Mouse (Mus musculus) embryo, embryonic 11.5 days (tissue): ENCODE data around the gene Gm10647.
A peak's percentile ranks its signal among the peaks of the same experiment; 100 is the strongest.
"Not testable (repeated sequence)": the region's sequence is repeated elsewhere in the genome, so short reads cannot be mapped to it uniquely, and the experiment has no call there.

ENCODE experiments used
- DNase-seq: peaks from one replicate; pipeline ENCODE4 v3.0.0-alpha.2; 2012; ENCODE audit warnings: low read depth, low spot score

Gene Gm10647

DNA sequence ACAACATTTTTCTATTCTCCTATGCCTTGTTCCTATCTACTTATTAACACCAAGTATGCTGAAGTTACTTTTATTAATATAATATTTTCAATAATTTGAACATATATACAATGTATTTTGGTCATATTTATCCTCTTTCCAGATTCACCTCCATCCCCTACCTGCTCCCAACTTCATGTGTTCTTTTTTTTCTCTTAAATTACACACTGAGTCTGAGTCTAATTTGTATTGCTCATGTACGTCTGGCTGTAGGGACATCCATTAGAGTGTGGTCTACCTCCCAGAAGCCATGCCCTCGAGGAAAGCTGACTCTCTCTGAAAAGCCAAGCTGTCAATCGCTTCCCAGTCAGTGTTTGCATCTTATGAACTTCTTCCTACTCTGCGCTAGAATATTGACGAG is at the start of gene Gm10647:
TSS of gene Gm10647 (plus strand) at position 301 of the 400 bp plus-strand sequence.
- DNase-seq = no peak

DNA sequence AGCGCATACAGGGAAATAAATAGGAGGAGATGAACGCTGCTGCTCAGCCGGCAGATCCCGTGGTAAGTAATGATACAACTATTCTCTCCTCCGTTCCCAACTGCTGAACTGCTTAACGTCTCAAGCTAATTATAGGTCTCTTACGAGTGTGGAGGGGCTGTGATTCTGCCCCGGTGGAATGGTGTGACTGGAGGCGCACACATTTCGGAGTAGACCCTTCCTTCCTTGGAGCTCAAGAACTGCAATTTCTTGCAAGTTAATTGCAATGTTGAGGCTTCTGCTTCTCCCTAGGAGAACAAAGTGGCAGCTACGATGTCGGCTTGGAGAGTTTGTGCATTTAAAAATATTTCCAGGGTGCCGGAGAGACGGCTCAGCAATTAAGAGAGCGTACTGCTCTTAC is 48.4 kb upstream of the Gm10647 start:
- no peak for DNase-seq

DNA sequence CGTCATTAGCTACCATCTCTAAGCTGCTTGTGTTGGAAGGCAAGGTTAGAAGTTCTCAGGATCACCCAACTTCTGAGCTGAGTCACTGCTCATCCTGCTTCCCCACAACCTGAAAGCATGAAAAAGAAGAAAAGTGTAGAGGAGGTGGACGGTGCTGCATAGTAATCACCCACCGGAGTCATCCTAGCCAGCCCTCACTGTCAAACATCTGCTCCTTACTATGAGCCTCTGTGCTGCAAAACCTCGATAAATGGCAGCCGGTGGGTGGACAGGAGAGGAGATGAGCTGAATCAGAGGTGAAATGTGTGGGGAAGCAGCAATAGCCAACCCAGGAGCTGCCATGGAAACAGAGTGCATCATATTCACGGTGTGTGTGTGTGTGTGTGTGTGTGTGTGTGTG is 44.0 kb upstream of the Gm10647 start:
- no peak for DNase-seq

DNA sequence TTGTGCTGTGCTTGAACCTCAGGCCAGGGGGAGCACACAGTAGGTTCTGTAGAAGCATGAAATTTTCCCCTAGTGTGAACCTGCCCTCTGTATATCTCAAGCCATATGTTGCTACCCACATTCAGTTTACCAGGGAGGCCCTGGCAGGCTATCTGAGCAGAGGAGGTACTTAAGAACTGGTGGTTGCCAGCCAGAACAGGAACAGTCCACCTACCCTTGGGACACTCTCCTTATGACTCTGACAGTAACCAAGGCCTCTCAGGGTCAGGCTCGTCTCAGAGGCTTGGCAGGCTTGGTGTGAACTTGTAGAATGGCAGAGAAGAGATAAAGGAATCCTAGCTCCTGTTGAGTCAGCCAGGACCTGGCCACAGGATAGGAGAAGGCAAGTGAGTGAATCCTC is 35.8 kb upstream of the Gm10647 start:
- no peak for DNase-seq

DNA sequence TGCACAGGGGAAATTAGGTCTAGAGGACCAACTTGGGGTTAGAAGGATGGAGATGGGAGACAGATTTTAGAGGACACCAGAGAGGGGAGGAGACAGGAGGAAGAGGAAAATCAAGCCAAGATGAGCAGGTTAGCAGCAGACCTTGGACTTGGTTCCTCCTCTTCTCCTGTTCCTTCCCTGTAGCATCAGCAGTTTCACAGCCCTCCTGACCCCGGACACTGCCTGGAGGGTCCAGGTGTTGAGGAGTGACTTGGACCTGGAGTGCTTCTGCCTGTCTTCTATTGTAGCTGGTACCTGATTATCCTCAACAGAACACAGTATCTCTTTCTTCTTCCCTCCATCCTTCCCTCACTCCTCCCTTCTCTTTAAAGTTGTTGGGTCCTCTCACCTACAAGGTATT is 28.1 kb upstream of the Gm10647 start:
- no peak for DNase-seq

DNA sequence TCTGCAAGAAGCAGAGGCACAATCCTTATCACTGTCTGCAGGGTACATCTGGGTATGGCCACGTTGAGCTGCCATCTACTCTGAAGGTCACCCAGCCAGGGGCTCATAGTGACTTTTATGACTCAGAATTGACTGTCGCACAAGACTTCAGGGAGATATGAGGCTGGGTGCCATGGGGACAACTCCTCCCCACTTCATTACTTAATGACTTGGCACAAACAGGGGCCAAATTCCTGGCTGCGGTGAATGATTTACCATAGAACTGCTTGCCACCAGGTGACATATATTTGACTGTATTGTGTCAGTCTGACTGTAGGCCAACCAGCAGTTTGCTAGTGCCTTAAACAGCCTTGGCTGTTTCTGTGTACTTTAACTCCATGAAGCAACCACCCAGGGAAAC is 27.6 kb upstream of the Gm10647 start:
- no peak for DNase-seq

DNA sequence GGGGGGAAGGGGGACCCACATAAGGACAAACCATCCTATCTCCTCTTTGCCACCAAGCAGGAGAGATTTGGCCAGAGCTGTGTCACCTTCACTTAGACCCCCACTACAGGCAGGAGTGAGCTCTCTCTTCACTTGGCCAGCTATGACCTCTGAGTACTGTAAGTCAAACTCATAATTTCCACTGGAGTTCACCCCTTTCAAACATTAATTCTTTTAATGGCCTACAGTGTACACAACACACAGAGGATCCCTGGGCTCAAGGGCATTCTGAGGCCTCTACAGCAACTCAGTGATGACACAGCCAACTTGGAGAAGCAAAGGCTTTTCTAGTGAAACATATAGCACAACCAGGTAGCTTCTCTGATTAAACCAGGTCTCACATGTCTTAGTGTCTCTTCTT is 26.1 kb upstream of the Gm10647 start:
- no peak for DNase-seq

DNA sequence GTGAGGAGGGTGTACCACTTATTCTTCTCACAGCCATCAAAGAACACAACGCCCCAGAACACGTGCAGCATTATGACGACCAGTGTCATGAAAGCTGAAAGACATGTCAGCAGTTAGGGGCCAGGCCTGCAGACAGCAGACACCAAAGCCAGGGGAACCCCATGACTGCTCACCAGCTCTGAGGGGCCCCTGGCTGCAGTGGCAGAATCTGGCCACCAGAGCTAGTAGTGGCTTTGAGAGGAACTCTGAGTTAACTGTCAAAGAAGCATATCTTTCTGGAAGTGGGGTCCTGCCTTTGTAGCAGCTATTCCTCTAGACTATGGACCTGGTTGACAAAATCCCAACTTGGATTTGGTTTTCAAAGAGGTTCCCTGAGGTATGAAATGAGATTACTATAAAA is 12.3 kb upstream of the Gm10647 start:
- not testable (repeated sequence) for DNase-seq

DNA sequence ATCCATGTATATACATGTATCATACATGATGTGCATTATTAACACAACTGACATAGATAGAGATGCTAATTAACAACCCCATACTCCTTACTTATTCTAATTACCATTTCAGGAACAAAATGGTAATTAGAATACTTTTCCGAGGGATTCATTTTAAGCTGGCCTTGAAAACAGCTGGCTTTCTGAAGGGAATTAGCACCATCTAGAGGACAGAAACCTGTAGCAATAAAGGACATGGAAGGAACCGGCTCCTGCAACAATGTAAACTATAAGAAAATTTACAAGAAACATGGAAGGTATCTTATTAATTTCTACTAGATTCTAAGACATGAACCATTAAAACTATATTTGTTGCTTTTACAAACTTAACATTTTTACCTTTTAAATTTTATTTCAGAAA is 9.0 kb upstream of the Gm10647 start:
- no peak for DNase-seq

DNA sequence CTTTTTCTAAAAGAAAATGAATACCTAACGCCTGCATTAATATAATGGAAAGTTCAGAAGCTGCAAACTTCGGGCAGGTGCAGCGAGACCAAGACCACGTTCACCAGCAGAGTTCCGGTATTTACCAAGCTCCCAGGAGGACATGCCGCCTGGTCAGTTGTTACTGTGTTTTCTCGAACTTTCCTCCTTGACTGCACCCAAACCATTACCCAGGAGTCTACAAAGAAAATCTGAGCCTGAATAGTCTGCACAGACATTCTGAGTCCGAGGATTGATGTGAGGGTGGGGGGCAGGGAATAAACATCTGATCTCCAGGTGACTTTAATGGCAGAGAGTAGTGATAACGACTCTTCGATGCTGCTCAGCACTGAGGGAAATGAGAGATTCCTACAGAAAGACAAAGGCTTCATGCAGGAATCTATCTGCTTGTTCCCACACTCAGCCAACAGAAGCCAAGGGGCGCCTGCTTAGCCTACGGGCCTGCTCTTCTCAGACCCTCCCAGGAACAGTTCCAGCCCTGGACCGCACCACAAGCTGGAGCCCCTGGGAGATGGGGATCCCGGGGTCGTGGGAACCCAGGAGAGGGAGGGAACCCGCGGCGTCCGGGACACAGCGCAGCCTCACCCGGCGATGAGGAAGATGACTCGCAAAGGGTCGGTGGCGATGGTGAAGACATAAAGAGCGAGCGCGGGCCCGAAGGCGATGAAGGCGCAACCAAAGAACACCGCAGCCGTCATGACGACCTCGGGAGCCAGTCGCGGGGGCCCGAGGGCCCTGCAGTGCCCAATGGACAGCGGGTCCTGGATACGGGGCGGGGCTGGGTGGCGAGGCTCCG is 2.0 kb upstream of the Gm10647 start:
- DNase-seq = no peak

DNA sequence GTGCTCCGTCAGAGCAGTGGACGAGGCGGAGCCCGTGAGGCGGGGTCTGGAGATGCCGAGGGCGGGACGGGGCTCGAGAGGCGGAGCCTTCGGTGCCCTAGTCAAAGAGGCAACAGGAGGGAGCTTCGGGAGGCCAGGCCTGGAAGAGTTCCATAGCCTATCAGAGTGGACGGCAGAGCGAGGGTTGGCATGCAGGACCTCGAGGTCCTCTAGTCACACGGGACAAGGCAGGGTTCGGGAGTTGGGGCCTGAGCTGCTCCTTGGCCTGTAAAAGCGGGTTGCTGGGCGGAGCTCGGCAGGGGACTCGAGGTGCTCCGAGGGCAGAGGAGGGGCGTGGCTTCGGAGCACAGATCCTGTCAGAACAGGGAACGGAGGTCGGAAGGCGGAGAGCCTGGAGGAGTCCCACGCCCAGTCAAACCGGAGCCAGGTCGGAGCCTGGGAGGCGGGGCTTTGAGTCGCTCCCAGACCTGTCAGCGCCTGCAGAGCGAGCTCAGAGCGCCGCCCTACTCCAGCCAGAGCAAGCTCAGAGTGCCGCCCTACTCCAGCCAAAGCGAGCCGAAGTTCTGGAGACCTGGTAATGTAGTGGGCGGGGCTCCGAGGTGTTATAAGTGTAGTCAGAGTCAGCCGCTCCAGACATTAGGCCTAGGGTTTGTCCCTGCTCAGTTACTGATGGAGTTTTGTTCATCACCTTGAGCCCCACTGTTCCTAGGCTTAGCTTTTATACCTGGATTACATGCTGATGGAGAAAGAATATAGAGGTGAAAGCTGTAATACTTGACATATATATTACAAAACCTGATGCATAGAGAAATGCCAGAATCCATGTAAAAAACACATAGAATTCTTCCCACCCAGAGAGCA is 1.1 kb upstream of the Gm10647 start, which contains the start of gene Aph1b:
TSS of gene Aph1b (minus strand) at position 27 of the 861 bp plus-strand sequence.
- peak; percentile 97 for DNase-seq

DNA sequence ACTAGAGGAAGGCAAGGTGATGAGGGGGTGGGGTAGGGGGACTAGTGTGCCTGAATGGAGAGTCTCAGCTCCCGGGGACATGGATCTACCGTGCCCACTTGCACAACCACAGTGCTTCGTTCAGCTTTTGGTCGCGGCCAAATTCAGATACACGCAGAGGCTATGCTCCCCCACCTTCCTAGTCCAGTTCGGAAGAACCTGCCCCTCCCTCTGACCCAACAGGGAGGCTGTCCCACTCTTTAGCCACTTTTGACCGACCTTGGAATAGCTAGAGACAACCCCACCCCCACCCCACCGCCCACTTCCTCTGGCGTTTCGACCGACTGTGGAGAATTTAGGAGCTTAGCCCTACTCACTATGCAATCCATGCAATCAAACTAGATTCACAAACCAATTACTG is 5.1 kb downstream of the Gm10647 start:
- no peak for DNase-seq

DNA sequence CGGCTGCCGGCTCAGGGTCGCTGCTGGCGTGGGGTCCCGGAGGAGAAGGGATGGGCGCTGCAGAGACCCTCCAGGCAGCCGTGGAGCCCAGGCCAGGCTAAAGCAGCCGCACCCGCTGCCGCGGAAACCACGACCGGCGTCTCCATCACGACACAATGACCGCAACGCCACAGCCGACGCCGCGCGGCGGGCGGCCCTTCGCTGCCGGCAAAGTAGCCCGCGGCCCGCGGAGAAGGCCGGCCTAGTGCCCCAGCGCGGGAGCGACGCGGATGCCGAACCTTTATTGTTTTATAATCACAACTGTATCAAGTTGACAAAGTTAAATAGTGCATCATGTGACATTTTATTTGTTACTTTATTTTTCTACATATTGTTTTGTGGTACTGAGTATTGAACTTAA is 9.1 kb downstream of the Gm10647 start:
- not testable (repeated sequence) for DNase-seq

DNA sequence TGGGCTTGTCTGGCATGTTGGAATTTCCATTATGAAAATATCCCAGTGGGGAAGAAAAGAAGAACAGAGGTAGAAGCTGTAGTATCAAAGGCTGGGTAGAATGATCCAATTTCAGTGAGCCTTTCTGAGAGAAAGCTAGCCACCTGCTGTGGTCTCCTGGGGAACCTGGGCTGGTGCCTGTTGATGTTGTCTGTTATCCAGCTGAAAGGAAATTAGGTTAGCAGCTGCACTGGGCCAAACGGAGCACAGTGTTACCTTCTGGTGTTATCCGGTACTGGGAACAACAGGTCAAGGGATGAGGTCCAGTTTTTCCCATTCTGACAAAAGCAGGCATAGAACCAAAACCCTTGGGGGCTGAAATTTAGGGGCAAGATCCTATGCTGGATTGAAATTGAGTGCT is 16.6 kb downstream of the Gm10647 start:
- no peak for DNase-seq

DNA sequence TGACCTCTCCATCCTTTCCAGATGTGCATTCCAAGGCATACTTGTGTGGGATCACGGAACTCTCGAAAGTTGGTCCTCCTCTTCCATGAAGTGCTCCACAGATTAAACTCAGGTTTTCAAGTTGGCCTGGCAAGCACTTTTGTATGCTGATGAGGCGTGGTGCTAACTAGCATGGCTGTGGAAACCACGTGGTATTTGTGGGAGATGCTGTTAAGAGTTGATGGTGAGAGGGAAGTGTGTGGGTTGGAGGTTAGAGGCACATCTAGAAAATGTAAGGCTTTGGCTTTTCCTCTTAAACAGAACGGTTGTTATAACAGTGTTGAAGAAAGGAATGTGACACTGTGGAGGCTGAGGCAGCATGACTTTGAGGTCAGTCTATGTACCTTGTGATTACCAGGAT is 24.2 kb downstream of the Gm10647 start:
- no peak for DNase-seq

DNA sequence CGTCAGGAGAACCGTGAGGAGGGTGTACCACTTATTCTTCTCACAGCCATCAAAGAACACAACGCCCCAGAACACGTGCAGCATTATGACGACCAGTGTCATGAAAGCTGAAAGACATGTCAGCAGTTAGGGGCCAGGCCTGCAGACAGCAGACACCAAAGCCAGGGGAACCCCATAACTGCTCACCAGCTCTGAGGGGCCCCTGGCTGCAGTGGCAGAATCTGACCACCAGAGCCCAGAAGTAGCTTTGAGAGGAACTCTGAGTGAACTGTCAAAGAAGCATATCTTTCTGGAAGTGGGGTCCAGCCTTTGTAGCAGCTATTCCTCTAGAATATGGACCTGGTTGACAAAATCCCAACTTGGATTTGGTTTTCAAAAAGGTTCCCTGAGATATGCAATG is 25.4 kb downstream of the Gm10647 start:
- DNase-seq = not testable (repeated sequence)

DNA sequence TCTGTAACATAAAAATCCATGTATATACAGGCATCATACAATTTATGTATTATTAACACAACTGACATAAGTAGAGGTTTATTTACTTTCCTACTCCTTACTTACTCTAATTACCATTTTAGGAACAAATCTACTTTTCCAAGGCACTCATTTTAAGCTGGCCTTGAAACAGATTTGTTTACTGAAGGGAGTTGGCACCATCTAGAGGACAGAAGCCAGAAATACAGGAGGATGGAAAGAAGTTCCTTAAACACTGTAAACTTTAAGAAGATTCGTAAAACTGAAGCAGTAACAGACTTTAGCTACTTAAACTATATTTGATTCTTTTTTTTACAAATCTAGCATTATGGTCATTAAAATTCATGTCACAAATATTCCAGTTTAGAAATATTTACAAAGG is 29.2 kb downstream of the Gm10647 start:
- peak; percentile 34 for DNase-seq

DNA sequence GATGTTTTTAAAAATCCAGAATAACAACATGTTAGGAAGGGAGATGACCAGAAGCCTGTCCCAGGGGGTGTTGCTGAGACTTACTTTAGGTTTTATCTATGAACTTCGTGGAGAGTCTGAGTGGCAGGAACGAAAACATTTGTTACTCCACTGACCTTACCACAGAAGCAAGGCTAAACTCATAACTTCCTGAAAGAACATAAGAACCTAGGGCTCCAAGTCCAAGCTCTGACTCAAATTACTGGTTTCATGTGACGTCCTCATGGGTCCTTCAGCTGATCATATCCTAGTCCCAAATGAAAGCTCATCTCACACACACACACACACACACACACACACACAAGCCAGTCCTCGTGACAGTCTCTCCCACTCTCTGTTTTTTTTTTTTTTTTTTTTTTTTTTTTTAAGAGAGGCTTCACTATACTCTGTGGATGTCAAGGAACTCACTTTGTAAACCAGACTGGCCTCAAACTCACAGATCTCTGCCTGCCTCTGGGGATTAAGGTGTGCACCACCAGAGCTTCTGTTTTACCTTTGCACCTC is 35.6 kb downstream of the Gm10647 start:
- DNase-seq = no peak

DNA sequence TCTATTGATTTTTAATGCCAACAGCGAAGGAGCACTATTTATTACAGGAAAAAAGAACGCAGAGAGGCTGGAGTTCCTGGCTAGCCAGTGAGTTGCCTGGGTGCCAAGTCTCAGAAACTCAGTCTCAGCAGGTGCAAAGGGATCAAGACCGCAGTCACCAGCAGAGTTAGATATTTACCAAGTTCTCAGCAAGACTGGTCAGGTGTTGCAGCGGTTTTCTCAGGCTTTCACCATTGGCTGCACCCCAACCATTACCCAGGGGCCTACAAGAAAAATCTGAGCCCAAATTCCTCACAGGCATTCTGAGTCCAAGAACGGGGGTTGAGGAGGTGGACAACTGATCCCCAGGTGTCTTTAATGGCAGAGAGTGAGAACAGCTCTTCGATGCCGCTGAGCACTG is 37.0 kb downstream of the Gm10647 start:
- no peak for DNase-seq

DNA sequence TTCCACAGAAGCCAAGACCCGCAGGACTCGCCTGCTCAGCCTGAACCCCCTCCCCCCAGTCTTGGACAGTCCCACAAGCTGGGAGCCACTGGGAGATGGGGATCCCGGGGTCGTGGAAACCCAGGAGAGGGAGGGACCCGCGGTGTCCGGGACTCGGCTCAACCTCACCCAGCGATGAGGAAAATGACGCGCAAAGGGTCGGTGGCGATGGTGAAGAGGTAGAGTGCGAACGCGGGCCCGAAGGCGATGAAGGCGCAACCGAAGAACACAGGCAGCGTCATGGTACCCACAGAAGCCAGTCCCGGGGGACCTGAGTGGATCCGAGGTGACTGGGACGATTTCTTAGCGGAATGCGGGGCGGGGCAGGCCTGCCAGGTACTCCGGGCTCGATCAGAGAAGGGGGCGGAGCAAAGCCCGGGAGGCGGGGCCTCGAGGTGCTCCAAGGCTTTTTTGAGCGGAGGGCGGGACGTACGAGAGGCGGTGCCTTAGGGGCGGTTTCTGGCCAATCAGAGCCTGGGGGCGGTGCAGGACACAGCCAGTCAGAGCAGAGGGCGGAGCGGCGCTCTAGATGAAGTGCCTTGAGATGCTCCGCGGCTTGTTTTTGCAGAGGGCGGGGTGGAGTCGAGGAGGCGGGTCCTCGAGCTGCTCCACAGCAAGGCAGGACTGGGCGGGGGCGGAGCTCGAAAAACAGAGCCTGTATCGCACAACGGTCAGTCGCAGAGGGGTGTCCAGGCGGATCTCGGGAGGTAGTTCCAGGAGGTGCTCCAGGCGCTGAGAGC is 37.7 kb downstream of the Gm10647 start, which contains the start of gene Aph1c:
TSS of gene Aph1c (minus strand) at position 409 of the 779 bp plus-strand sequence.
- DNase-seq = peak; percentile 97

DNA sequence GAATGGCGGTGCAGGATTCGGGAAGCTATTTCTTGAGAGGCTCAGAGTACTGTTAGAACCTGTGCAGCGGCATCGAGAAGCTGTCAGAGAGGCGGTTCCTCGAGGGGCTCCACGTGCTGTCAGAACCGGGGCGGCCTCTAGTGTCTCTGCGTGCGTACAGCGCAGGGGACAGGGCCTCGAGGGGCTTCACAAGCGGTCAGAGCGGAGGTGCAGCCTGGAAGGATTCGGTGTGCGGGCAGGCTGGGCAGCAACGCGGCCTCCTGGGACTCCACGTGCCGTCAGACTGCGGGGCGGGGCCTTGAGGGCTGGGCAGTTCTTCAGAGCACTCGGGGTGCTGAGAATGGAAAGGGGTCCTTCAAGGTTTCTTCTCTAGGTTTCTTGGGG is 38.2 kb downstream of the Gm10647 start:
- DNase-seq = no peak

DNA sequence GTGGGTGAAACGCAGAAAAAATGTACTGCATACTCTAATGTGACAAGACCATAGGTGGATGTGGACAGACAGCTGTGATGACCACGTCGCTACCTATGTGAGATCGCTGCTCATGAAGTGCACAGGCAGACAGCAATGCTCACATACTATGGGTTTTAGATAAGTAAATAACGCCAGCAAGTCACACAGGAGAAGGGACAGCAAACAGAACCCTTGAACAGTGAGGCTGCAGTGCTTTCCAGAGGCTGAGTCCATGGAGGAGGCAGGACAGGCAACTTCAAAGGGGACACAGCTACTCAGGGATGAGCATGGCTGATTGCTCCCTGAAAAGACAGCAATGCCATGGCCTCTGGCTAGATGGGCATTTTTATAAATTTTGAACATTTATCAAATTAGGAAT is 50.0 kb downstream of the Gm10647 start:
- no peak for DNase-seq
